Mouse (Mus musculus) thymus, postnatal 0 days (tissue): ENCODE measurements around the gene Jag1. TPM values are rescaled to one million over a fixed set of nuclear protein-coding genes. Genes with fewer than 3 reads are reported as not detected.

Source experiments
- DNase-seq: peaks from one replicate; pipeline ENCODE4 v3.0.0-alpha.2; 2015; ENCODE audit warnings: low spot score
- polyA plus RNA-seq: library from polyadenylated mRNA; unstranded; fragments of >200 nt; fragmentation: Nextera tagmentation; extraction: Ambion mirVana; gene quantifications from 2 replicates; pipeline ENCODE4 v1.2.1, GENCODE M21; 2015

The Jag1 gene
- polyA plus RNA-seq, 1 experiment from 2014 or later, result 4.2 TPM

- DNase-seq, result no peak
Observed at GRCm38 (mm10) chr2:137064513-137064912, 51.9 kb downstream of the Jag1 start.

GRCm38 (mm10) chr2:137063829-137064228 is 52.6 kb downstream of the Jag1 start:
- no peak for DNase-seq

GRCm38 (mm10) chr2:137049906-137050305 is 66.5 kb downstream of the Jag1 start:
- DNase-seq, result no peak

- no peak for DNase-seq
Observed at GRCm38 (mm10) chr2:137049367-137049766, 67.1 kb downstream of the Jag1 start.

GRCm38 (mm10) chr2:137044122-137044521 is 72.3 kb downstream of the Jag1 start:
- no peak for DNase-seq

Other genes starting within 250 kb of the Jag1 start
- 31.0 and 37.4 TPM in 2 replicates for gene AL731706.2, start 231.0 kb downstream of the Jag1 start, polyA plus RNA-seq
- gene Slx4ip, start 225.4 kb downstream of the Jag1 start, polyA plus RNA-seq, result 5.5 and 6.2 TPM in 2 replicates
- gene AL731706.1, start 225.3 kb downstream of the Jag1 start, polyA plus RNA-seq, result 30.6 and 31.7 TPM in 2 replicates
- gene Mkks, start 225.3 kb downstream of the Jag1 start, polyA plus RNA-seq, result 13.2 and 13.3 TPM in 2 replicates